Mouse (Mus musculus) stomach, embryonic 14.5 days (tissue): ENCODE measurements at regions not wholly inside any gene's neighbourhood (a gene's known extent, or its start where the extent isn't known, plus 50 kb on each side); places are given as distances from the start of the nearest gene placed in this dataset.

Source experiments
- ATAC-seq: fragments of 200-750 bp; cut with Nextera tagmentation; 2 replicates; pipeline ENCODE4 v1.8.0; 2017; ENCODE audit warnings: low read depth, moderate TSS enrichment; ENCODE audit not compliant: insufficient number of reproducible peaks, insufficient read depth, low FRiP score
- H3K27ac ChIP-seq: fragments of 300-500 bp; sonication (generic); 2 replicates; pipeline ENCODE4 v1.5.1; 2014; ENCODE audit warnings: mild to moderate bottlenecking, low read length, moderate library complexity, mixed read lengths
- H3K27me3 ChIP-seq: fragments of 300-500 bp; sonication (generic); 2 replicates; pipeline ENCODE4 v1.6.1; 2014; ENCODE audit warnings: low read length, control low read depth, mixed read lengths; ENCODE audit not compliant: control insufficient read depth, insufficient read depth
- H3K36me3 ChIP-seq: fragments of 300-500 bp; sonication (generic); 2 replicates; pipeline ENCODE4 v1.6.1; 2014; ENCODE audit warnings: mild to moderate bottlenecking, control low read depth, low read length, moderate library complexity, mixed read lengths; ENCODE audit not compliant: control insufficient read depth, insufficient read depth
- H3K4me1 ChIP-seq: fragments of 300-500 bp; sonication (generic); 2 replicates; pipeline ENCODE4 v1.6.1; 2014; ENCODE audit warnings: low read length, control low read depth, mixed read lengths; ENCODE audit not compliant: control insufficient read depth, insufficient read depth
- H3K4me2 ChIP-seq: fragments of 300-500 bp; sonication (generic); replicated peaks from 2 replicates; pipeline ENCODE4 v1.6.1; 2014; ENCODE audit warnings: low read depth, low read length, control low read depth
- H3K4me3 ChIP-seq: fragments of 300-500 bp; sonication (generic); 2 replicates; pipeline ENCODE4 v1.5.1; 2014; ENCODE audit warnings: low read depth, low read length, control low read depth
- H3K9ac ChIP-seq: fragments of 300-500 bp; sonication (generic); replicated peaks from 2 replicates; pipeline ENCODE4 v1.6.1; 2014; ENCODE audit warnings: low read depth, mild to moderate bottlenecking, control low read depth, low read length, moderate library complexity, mixed read lengths
- H3K9me3 ChIP-seq: fragments of 300-500 bp; sonication (generic); 2 replicates; pipeline ENCODE4 v1.6.1; 2016; ENCODE audit warnings: low read depth, low read length, control low read depth; ENCODE audit not compliant: control insufficient read depth
- WGBS: fragments of 180-500 bp; shearing (Covaris S2); extraction: QIAGEN DNeasy Blood & Tissue Kit; methylation state at CpG from one replicate; pipeline ENCODE4 v1.1.7; 2014; 5-methylcytosine and 5-hydroxymethylcytosine counted together

DNA sequence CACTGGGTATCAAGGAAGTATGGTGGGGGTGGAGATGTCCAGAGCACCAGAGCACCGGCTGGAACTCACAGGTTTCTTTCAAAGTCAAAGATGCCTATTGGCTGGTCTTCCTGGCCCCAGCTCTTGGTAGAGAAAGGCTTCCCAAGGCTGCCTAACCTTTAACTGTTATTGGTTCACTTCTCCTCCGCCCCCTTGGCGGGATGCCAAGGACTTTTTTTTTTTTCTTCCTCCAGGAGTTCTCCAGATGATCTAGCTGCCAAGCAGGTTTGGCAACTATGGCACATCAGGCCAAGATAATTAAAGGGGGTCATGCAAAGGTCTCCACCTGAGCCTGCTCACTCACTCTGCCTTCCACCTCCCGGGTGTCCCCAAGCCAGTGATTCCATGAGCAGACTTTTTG, 67.5 kb downstream of the Sc5d start:
- Histone ChIP-seq H3K4me2 (no peak overlapping the region), H3K36me3 (no peaks in the 10 kb centered on the region), H3K27ac (peak overlapping the region; percentile 84; the same call in 1 of the 2 replicates), H3K4me1 (no peaks in the 10 kb centered on the region), H3K9me3 (no peaks in the 10 kb centered on the region), H3K27me3 (no peaks in the 10 kb centered on the region), H3K4me3 (no peak overlapping the region), H3K9ac (no peak overlapping the region)
- WGBS = 55% methylated on average over 4 of the region's 4 CpGs
- peak; percentile 90 for ATAC-seq

DNA sequence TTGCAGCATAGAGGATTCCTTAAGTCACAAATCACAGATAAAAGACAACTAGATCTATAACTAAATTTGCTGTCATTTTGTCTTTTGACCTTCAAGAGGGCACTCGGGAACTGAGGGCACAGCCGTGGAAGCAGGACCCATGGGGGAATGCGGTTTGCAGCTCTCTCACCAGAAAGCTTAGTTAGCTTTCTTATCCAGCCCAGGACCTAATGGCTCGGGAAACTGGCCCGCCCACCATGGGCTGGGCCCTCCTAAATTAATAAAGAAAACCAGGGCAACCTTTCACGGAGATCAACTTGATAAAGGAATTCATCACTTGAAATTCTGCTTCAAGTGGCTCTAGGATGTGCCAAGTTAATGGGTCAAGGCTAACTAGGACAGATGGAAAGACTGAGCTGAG, 67.9 kb downstream of the Sc5d start:
- peak; percentile 50; the same call in 1 of the 2 replicates for ATAC-seq
- H3K4me1 ChIP-seq = no peaks in the 10 kb centered on the region
- H3K4me2 ChIP-seq = no peak overlapping the region
- H3K9ac ChIP-seq = no peak overlapping the region
- H3K9me3 ChIP-seq = no peaks in the 10 kb centered on the region
- no peaks in the 10 kb centered on the region for H3K27me3 ChIP-seq
- 77% methylated on average over 6 of the region's 6 CpGs for WGBS
- peak overlapping the region; percentile 84 for H3K27ac ChIP-seq
- H3K4me3 ChIP-seq = no peak overlapping the region
- H3K36me3 ChIP-seq = no peaks in the 10 kb centered on the region

DNA sequence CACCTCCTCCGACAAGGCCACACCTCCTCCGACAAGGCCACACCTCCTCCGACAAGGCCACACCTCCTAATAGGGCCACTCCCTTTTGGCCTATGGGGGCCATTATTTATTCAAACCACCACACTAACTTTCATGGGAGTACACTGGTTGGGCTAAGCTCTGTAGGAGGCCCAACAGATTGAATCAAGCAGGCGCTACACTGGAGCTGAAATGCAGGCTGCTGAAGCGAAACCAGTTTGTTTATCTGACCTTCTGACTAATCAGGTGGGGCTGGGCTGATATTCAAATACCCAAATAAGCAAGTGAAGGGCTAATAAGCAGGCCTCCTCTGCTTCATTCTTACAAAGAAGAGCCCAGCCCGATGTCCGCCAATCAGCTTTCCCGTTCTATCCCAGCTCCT, 68.4 kb downstream of the Sc5d start:
- H3K27me3 ChIP-seq = no peaks in the 10 kb centered on the region
- peak overlapping the region; percentile 84 for H3K27ac ChIP-seq
- no peak overlapping the region for H3K4me3 ChIP-seq
- H3K4me2 ChIP-seq = no peak overlapping the region
- no peaks in the 10 kb centered on the region for H3K4me1 ChIP-seq
- H3K9me3 ChIP-seq = no peaks in the 10 kb centered on the region
- 68% methylated on average over 8 of the region's 8 CpGs for WGBS
- no peak overlapping the region for H3K9ac ChIP-seq
- H3K36me3 ChIP-seq = no peaks in the 10 kb centered on the region
- peak; percentile 53; the same call in 1 of the 2 replicates for ATAC-seq

DNA sequence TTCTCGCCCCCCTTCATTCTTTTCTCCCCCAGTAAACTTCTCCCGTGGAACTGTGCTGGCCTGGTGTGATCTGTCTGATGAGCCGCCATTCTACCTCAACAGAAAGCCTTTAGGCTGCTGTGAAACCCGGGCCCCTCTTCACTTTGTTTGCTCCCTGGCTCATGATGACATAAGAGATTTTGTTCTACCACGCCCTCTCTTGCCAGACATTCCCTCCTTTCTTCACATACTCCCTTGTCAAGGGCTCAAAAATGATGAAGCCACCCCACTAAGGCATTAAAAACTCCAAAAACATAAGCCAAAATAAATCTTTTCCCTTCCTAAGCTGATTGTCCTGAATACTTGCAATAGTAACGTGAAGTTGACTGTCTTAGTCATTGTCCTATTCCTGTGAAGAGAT, 69.1 kb downstream of the Sc5d start:
- no peak for ATAC-seq
- Histone ChIP-seq H3K9ac (no peak overlapping the region), H3K27ac (no peak overlapping the region), H3K4me2 (no peak overlapping the region), H3K36me3 (no peaks in the 10 kb centered on the region), H3K4me3 (no peak overlapping the region), H3K27me3 (no peaks in the 10 kb centered on the region), H3K9me3 (no peaks in the 10 kb centered on the region), H3K4me1 (no peaks in the 10 kb centered on the region)
- WGBS = 75% methylated on average over 6 of the region's 6 CpGs

DNA sequence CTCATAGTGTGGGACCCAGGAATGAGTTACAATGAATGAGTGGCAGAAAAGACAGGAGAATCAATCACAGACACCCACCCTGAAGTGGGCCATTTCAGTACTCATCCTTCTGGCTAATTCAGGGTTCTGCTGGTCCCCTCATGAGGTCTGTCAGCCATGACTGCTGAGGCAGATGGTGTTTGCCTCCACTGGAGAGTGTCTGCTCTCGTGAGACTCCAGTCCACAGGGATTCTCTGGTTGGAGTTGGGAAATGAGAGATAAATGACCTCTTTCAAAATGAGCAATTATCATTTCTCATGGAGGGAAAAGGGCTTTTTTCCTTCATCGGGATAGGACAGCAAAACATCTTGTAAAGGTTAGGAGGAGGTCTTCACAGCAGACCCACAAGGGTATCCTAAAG, 69.9 kb downstream of the Sc5d start:
- no peak overlapping the region for H3K4me2 ChIP-seq
- no peaks in the 10 kb centered on the region for H3K36me3 ChIP-seq
- H3K4me3 ChIP-seq = no peak overlapping the region
- no peak for ATAC-seq
- H3K27me3 ChIP-seq = no peaks in the 10 kb centered on the region
- no peak overlapping the region for H3K9ac ChIP-seq
- H3K27ac ChIP-seq = no peak overlapping the region
- H3K4me1 ChIP-seq = no peaks in the 10 kb centered on the region
- WGBS = 54% methylated on average over 2 of the region's 2 CpGs
- H3K9me3 ChIP-seq = no peaks in the 10 kb centered on the region

DNA sequence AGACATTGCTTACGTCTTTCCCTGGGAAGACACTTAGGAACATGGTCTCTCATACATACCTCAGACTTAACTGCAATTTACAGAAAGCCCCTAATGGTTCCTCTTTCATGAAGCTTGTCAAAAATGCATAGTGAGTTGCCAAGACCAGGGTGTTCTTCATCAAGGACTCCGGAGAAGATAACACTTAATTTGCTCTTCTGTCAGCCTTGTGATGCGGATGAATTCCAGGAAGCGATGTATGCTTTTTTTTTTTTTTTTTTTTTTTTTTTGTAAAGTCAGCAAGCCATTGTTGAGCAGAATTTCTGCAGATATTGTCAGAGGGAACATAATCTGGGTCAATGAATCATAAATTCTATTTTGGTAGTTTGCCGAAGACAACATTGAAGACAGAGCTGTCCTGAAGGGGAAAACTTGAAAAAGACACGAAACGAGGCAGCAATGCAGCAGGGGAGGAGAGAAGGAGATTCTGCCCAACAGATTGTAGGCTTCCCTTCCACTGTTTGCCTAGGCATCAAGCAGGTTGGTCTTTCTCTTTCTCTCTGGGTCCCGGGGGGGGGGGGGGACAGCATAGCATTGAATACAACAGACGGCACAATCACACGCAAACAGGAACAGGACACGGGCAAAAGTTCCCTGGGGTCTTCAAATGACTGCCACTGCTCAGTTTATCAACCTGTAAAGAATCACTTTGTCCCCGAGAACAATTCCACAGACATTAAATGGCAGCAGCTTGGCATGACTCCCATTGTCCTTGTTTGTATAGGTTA, 69.1 kb upstream of the Sorl1 start:
- Histone ChIP-seq H3K4me3 (no peak overlapping the region), H3K27ac (no peak overlapping the region), H3K9me3 (no peaks in the 10 kb centered on the region), H3K4me1 (no peaks in the 10 kb centered on the region; the same call in 1 of the 2 replicates), H3K36me3 (no peaks in the 10 kb centered on the region), H3K27me3 (no peaks in the 10 kb centered on the region), H3K9ac (no peak overlapping the region), H3K4me2 (no peak overlapping the region)
- WGBS = 71% methylated on average over 12 of the region's 12 CpGs
- no peak for ATAC-seq

DNA sequence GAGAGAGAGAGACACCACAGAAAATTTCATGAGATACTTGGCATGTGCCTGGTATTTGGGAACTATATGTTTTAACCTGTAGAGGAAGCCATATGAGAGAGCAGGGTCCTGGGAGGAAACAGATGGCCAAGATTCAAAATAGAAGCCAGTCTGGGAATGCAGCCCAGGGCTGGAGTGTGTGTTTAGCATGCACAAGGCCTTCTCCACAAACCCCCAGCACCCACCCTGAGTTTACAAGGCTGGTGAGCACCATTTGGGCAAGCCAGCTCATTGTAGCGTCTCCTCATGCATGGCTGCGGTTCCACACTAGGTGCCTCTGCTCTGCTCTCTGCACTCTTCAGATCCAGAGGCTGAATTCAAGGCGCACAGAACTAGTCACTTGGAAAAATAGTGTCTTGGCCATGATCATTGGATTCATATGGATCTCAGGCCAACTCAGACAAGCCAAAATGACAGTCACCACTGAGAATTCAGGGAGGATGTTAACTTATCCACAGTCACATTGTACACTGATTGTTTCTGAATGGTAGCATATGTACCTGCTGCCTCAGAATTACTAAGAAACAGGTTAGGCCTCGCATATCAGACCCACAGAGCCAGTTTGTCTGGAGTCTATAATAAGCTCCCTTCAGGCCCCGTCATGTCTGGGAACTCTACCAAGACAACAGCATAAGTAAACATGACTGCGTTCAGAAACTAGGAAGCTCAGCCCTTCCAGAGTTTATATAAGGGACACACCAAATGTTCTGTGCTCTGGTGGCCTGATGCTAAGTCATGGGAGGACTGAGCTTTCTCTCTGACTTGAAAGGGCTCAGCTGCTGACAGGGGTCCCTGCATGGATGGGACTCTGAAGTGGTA, 63.5 kb upstream of the Sorl1 start:
- Histone ChIP-seq H3K4me1 (peaks cover 8% of the 10 kb centered on the region), H3K27ac (peak overlapping the region; percentile 75), H3K9me3 (no peaks in the 10 kb centered on the region), H3K9ac (no peak overlapping the region), H3K36me3 (no peaks in the 10 kb centered on the region), H3K27me3 (no peaks in the 10 kb centered on the region), H3K4me3 (no peak overlapping the region), H3K4me2 (no peak overlapping the region)
- ATAC-seq = peak; percentile 82
- 59% methylated on average over 6 of the region's 6 CpGs for WGBS

DNA sequence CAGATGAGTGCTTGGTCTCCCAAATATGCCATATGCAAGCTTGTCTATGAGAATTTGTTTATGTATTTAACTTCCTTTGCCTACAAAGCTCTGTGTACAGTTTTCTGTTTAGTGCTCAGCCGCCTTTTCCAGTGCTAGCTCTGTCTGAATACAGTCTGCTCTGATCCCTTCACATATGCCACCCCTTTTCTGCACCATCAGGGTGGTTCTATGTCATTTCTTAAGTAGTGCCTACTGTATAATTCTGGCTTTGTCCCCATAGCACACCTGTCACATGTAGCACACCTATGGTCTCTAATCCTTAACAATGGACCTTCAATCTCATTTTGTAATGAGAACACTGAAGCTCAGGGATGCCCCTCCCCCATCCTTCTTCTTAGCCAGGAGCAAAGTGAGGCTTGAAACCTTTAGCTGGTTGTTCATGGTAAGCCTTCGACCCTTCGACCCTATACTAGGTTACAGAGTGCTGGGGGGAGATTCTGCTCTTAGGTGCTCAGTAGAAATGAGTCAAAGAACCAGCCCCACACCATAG, 60.1 kb upstream of the Sorl1 start:
- Histone ChIP-seq H3K27ac (no peak overlapping the region), H3K27me3 (no peaks in the 10 kb centered on the region), H3K4me1 (peaks cover 8% of the 10 kb centered on the region), H3K4me2 (no peak overlapping the region), H3K9ac (no peak overlapping the region), H3K4me3 (no peak overlapping the region), H3K9me3 (no peaks in the 10 kb centered on the region), H3K36me3 (no peaks in the 10 kb centered on the region)
- WGBS = 69% methylated on average over 3 of the region's 3 CpGs
- ATAC-seq = no peak
